Mouse (Mus musculus) lung, adult 2 months (tissue): Measurements from ENCODE around the gene March10.

Experiments used
- CTCF ChIP-seq: fragments of 200-500 bp; IDR thresholded peaks from 2 replicates; pipeline ENCODE4 v1.5.1; 2011; ENCODE audit warnings: mild to moderate bottlenecking, low read length, control low read depth; ENCODE audit not compliant: insufficient read depth
- POLR2A ChIP-seq: fragments of 200-500 bp; IDR thresholded peaks from 2 replicates; pipeline ENCODE4 v1.6.1; 2011; ENCODE audit warnings: low read depth, mild to moderate bottlenecking, control low read depth, low read length, borderline replicate concordance; ENCODE audit errors: extremely low read depth

DNA sequence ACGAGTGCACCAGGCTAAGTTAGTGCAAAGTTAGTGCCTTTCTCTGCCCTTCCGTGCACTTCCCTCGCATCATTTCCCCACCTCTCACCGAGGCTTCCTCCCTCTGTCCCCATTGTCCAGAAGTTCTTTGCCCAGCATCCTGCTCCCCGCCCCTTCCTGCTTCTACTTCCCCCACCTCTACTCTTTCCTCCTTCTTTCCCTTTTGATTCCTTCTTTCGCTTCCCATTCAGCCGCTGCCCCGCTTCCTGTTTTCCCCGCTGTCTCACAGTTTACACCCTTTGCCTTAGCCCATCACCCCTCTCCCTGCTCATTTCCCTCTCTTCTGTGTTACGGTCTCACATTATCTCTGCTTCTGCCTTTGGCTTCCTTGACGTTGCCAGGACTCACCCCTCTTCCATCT, 49.8 kb upstream of the March10 start:
- TF ChIP-seq CTCF, result no peak
- TF ChIP-seq POLR2A, result no peak
